Mouse (Mus musculus): Measurements from ENCODE around the gene Hyal3.

Hyal3 gene

DNA sequence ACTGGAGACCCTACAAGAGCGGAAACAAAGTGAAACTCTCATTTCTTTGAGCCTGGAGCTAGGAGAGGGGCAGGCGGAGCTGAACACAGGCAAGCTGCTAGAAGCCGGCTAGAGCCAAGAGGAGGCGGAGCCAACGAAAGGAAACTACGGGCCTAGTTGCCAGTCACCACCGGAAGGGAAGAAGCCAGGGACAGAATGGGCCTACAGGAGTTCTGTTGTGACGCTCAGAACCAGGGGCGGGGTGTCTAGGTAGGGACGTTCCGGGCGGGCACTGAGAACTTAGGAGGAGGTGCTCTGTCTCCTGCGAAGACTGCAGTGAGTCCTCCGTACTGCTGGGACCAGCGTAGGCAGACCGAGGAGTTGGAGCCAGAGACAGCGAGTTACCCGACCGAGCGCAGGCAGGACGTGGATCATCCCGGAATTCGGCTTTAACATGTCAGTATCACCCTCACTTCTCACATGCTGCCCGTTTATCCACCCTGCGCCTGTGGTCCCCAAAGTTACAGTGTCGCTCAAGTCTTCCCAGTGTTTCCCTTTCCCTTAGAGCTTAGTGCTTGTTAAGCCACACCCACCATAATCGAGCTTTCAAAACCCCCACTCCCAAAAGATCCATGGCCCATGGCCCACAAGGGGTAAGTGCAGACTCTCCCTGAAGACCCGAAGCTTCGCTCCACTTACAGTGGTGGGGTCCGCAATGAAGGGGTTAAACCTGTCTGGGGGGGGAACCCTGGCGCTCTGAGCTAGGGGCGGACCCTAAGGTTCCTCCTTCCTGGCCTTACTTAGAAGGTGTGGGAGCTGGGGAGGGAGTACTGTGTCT is at the start of gene Hyal3:
Gene Hyal3 (plus strand): TSS at position 318 of the 817 bp plus-strand sequence.
- DNase-seq (ENCODE audit: low spot score): peak; percentile 89

DNA sequence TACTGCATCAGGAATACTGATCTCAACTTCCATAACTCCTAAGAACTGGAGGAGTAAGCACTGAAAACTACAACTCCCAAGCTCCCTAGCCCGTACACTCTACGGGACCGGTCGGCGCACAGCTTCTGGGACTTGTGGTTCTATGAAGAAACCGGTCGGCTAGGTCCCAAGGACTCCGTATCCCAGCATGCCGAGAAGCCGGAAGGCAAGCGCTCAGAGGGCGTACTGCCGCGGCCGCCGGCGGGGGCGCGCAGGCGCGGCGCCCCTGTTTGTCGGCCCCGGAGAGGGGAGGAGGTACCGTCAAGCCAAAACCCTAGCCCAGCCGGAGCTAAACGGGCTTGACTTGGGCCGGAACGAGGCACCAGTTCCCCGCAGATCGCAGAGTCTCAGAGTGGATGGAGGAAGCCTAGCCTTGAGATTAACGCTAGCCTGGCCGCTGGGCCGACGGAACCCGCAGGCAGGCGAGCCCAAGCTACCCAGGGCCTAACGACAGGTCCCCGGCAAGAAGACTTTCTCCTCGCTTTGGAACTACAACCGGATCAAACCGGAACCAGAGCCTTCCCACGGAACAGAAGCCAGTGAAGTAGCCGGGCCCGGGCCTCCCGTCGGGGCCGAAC is 46.7 kb upstream of the Hyal3 start, which contains the start of gene Tmem115:
Gene Tmem115 (plus strand): TSS at position 155 of the 617 bp plus-strand sequence.
- peak; percentile 94 for DNase-seq (ENCODE audit: low spot score)

DNA sequence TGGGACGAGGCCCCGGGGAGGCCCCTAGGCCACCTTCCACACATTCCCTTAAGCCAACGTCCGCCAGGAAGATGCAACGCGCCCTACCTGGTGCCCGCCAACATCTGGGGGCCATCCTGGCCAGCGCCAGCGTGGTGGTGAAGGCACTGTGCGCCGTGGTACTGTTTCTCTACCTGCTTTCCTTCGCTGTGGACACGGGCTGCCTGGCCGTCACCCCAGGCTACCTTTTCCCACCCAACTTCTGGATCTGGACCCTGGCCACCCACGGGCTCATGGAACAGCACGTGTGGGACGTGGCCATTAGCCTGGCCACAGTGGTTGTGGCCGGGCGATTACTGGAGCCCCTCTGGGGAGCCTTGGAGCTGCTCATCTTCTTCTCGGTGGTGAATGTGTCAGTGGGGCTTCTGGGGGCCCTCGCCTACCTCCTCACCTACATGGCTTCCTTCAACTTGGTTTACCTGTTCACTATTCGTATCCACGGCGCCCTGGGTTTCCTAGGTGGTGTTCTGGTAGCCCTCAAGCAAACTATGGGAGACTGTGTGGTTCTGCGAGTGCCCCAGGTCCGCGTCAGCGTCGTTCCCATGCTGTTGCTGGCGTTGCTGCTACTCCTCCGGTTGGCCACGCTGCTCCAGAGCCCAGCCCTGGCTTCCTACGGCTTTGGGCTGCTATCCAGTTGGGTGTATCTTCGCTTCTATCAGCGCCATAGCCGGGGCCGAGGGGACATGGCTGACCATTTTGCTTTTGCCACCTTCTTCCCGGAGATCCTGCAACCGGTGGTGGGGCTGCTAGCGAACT is 46.0 kb upstream of the Hyal3 start:
- peak; percentile 36 for DNase-seq (ENCODE audit: low spot score)

DNA sequence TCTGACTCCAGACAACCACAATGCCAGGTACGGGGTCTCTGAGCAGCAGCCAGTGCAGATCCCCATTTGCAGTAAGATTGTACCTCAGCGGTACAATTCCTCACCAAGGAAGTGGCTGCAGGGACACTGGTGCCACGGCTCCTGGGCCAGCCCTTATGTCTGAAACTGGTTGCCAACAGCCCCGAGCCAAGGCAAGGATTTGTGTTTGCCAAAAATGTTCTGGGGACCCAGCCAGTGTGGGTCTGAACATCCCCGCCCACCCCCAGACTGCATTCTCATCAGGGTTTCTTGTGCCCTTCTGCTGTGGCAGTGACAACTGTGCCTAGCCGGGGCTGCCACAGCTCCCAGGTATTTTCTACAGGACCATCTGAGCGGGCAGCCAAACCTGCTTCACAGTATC is 42.4 kb upstream of the Hyal3 start:
- no peak for DNase-seq (ENCODE audit: low spot score)

DNA sequence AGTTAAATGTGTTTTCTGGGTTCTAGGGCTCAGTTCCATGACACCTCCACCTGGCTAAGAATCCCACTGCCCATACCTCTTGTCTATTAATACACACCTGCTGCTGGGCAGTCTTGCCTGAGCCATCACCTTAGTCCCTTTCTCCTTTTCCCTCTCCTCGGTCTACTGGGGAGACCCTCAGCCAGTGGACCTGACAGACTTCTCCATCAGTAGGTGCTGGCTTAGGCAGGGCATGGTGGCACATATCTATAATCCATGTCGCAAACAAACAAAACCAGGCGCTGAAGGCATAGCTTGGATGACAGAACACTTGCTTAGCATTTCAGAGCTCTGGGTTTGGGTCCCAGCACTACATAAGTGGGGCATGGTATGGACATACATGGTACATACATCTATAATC is 41.9 kb upstream of the Hyal3 start:
- DNase-seq (ENCODE audit: low spot score): no peak

DNA sequence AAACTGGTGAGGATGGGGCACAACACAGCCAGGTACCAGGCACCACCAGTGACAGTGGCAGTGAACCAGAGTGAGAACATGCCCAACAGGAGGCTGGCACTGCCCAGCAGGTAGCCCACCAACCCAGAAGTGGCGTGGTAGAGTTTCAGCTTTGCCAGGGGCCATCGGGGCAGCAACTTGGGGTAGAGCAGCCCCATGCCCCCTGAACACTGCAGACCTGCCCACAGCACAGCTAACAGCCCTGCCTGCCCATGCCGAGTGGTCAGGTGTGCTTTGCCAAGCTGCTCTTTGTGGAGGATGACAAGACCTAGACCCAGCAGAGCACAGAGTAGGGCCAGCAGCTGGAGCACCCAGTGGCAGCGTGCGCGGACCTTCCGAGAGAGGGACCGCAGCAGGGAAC is 40.7 kb upstream of the Hyal3 start:
- no peak for DNase-seq (ENCODE audit: low spot score)

DNA sequence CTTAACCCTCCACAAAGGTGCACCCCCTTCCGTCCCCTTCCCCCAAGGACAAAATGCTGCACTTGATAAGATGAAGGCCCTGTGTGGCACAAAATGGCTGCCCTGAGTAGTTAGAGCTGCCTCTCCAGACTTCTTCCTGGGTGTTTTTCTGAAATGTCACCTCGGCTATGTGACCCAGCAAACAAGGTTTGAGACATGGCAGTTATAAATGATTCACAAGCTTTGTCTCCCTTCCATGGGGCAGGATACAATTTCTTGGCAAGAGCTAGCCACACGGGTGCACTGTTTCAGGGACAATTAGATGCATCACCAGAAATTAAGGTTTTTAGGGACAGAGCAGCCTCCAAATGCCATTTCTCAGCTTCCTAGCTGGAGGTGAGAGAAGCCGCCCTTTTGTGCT is 40.2 kb upstream of the Hyal3 start:
- DNase-seq (ENCODE audit: low spot score): no peak

DNA sequence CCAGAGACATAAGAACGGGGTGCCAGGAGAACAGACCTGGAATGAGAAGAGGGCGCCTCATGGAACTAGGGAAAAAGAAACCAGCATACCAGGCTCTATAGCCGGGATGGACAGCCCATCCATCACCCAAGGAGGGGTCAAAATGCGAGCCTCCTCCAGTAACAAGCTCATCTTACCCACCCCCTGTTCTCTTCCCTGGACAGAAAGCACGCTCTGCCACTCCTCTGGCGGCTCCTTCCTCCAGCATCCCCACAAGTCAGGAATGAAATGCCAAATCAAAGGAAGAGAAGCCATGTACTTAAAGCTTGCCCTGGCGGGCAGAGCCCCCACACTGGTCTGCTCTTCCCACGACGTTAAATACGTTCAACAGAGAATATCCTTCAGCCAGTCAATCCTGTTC is 39.6 kb upstream of the Hyal3 start:
- DNase-seq (ENCODE audit: low spot score): no peak

DNA sequence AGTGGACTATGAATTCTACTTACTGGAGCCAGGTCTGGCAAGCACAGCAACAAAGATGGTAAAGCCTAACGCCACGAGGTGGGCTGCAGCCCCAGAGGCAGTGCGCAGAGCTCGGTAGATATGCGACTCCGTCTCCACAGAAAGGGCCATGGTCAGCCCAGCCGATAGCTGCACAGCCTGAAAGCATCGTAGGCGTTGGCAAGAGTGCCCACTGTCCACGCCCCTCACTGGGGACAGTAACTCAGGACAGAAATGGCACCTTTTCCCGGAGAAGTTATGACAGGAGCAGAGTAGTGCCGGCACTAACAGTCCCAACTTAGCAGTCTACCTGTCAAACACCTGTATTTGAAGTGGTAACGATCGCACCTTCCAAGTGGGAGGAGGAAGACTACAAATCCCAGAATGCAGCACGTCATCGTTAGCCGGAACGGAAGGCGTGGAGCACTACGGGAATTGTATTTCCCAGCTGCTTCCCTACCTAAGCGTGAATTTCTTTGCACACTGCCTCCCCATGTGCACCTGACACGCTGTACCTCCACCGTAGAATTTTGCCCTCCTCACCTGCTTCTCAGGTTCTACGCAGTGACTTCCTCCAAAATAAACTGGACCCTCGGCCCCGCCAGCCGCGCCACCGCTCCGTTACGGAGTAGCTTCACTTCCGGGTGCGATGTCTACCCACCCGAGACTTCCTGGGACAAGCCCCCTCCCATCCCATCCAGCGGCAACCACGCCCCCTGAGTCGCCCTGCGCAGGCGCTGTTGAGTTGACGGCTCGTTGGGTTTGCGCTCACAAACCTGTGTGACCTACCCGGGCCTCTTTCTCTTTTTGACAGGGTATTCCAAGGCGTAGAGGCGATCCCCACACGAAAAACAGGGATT is 38.9 kb upstream of the Hyal3 start, which contains the start of the genes Cyb561d2 and Nprl2:
Gene Cyb561d2 (minus strand): TSS at position 720 of the 878 bp plus-strand sequence.
Gene Nprl2 (plus strand): TSS at position 753 of the 878 bp plus-strand sequence.
- peak; percentile 96 for DNase-seq (ENCODE audit: low spot score)

DNA sequence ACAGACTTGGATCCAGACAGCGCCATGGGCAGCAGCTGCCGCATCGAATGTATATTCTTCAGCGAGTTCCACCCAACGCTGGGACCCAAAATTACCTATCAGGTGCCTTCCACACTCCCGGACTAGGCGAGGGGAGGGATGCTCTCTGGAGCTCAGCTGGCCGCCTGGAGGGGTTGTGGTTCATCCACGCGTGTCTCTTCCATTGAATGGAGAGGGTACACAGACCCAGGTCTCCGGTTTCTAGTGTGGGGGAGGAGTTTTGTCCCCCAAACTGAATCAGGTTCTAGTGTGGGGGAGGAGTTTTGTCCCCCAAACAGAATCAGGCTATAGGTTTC is 38.3 kb upstream of the Hyal3 start:
- no peak for DNase-seq (ENCODE audit: low spot score)

DNA sequence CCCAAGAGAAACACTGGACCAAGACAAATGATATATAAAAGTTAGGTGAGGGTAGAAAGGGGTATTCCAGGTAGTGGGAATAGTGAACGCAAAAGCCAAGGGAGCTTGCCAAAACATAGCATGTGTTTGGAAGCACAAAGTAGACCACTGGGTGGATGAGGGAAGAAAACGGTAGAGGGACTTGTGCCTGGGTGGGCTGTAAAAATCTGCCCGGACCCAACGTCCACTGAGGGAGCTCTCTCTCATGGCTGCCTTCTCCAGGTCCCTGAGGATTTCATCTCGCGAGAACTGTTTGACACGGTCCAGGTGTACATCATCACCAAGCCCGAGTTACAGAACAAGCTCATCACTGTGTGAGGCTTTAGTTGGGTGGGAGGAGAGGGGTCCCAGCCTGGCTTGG is 37.9 kb upstream of the Hyal3 start:
- no peak for DNase-seq (ENCODE audit: low spot score)

DNA sequence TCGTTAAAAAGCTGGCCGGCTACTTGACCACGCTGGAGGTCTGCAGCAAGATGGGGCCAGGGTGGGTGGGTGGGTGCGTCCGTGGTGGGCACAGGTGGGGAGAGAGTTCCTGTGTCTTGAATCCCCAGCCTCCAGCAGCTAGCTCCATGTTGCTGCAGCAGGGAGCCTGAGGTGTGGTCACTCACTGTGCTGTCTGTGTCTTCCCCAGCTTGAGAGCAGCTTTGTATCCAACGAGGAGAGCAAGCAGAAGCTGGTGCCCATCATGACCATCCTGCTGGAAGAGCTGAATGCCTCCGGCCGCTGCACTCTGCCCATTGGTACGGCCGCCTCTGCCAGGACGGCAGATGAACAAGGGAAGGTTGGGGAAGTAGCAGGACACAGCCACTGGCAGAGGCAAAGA is 37.3 kb upstream of the Hyal3 start:
- DNase-seq (ENCODE audit: low spot score): no peak

DNA sequence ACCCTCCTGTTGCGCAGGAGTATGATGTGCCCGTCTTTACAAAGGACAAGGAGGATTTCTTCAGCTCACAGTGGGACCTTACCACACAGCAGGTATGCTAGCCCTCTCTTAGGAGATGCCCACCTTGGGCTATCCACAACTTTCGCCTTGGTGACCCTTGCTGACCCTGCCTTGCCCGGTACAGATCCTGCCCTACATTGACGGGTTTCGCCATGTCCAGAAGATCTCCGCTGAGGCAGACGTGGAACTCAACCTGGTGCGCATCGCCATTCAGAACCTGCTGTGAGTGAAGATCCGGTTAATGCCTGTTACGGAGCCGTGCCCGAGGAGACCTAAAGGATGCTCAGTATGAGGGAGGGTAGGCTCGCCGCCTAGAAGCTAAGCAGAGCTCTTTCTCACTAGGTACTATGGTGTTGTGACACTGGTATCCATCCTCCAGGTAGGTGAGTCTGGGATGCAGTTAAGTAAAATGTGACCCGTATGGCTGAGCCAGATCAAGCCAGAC is 36.4 kb upstream of the Hyal3 start:
- DNase-seq (ENCODE audit: low spot score): no peak

DNA sequence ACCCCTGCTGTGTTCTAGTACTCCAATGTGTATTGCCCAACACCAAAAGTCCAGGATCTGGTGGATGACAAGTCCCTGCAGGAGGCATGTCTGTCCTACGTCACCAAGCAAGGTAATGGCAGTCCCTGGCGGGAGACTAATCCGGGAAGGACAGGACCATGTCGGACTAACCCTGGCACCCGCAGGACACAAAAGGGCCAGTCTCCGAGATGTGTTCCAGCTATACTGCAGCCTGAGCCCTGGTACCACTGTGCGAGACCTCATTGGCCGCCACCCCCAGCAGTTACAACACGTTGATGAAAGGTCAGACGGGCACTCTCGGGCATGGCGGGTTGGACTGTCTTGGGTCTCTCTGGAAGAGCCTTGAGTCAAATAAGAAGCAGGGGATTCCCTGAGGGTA is 35.9 kb upstream of the Hyal3 start:
- DNase-seq (ENCODE audit: low spot score): no peak

DNA sequence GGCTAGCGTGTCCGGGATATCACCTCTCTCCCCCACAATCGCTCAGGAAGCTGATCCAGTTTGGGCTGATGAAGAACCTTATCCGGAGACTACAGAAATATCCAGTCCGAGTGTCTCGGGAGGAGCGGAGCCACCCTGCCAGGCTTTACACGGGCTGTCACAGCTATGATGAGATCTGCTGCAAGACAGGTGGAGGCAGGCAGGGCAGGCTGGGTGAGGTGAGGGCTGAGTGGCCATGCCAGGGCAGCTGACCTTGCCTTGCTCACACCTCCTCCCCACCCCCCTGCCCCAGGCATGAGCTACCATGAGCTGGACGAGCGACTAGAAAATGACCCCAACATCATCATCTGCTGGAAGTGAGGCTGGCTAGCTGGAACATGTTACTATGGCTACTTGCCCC is 35.4 kb upstream of the Hyal3 start:
- DNase-seq (ENCODE audit: low spot score): no peak

DNA sequence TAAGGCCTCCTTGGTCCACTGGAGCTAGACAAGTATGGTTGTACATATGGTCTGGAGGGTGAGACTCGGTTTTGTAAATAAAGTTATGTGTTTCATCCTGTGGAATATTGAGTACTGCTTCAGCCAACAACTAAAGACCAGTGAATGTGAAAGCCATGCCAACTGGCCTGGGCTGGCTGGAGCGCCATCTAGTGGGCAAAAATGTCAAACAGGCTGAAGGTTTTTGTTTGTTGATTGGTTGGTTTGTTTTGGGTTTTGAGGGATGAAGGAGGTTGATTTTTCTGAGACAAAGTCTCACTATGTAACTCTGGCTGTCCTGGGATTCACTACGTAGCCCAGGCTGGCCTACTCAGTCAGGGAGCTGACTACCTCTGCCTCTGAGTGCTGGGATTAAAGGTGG is 35.0 kb upstream of the Hyal3 start:
- peak; percentile 54 for DNase-seq (ENCODE audit: low spot score)

DNA sequence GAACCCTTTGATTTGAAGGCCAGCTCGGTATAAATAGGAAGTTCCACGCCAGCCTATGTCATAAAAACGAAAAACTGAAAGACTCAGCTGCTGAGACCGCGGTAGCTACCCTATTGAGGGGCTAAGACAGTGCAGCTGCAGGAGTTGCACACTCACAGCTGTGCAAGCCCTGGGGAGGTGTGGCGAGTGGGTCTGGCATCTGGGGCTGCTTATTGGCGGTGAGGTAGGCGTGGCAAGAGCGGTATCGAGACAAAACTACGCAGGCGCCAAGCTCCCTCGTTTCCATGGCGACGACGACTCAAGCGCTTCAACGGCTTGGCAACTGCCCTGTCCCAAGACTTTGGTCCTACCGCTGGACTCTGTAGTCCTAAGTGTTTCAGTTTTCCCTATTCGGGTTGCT is 33.6 kb upstream of the Hyal3 start, which contains the start of gene Zmynd10:
Gene Zmynd10 (plus strand): TSS at position 273 of the 400 bp plus-strand sequence.
- DNase-seq (ENCODE audit: low spot score): peak; percentile 83

DNA sequence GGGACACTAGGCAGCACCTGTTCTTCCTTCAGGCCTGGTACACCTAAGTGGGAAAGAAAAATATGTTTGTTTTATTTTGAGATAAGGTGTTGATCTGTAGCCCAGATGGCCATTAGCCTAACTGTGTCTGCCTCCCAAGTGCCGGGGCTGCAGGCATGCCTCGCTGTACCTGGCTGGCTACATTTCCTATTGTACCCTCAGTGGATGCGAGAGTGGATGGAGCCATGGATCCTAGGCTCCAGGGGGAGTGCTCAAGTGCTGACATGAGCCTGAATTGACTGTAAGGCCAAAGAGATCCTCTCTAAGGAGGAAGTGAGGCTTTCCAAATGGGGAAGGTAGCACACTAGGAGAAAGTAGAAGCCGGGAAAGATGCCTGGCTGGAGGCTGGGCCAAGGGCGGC is 32.7 kb upstream of the Hyal3 start:
- no peak for DNase-seq (ENCODE audit: low spot score)

DNA sequence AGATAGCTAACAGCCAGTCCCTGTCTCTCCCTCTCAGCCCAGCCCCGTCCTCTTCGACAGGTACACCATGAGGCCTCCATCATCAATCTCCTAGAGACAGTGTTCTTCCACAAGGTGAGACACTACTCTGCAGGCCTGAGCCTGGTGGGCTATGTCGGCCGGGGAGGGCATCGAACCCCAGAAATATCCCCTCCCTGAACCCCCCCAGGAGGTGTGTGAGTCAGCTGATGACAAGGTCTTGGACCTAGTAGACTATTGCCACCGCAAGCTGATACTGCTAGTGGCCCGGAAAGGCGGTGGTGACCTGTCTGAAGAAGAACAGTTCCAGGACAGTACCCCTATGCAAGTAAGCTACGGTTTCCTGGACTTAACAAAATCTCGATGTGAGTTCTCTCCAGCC is 31.8 kb upstream of the Hyal3 start:
- no peak for DNase-seq (ENCODE audit: low spot score)

DNA sequence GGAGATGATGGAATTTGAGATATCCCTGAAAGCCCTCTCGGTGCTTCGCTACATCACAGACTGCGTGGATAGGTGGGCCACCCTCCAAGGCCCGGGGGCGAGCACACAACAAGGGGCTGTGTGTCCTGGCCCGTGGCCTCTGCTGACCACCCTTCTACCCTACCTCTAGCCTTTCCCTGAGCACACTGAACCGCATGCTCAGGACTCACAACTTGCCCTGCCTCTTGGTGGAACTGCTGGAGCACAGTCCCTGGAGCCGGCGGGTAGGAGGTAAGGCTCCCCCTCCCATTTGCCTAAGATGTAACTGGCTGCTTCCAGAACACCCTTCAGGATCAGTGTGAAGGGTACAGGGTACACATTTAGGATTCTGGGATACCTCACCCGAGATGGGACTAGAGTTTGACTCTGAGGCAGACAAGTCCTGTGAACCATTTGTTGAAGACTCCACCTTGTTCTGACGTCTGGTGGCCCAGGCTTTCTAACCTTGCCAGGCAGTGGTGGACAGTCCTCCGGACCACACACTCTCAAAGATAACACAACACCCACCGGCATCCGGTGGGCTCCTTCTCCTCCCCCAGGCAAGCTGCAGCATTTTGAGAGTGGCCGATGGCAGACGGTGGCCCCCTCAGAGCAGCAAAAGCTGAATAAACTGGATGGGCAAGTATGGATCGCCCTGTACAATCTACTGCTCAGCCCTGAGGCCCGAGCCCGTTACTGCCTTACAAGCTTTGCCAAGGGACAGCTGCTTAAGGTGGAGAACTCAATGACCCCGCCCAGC is 31.1 kb upstream of the Hyal3 start:
- no peak for DNase-seq (ENCODE audit: low spot score)
